Mouse (Mus musculus) neural tube, embryonic 12.5 days (tissue): ENCODE measurements around the gene Strn4. TPM values are rescaled to one million over a fixed set of nuclear protein-coding genes. Genes with fewer than 3 reads are reported as not detected.

Source experiments
- ATAC-seq: fragments of 200-750 bp; cut with Nextera tagmentation; 2 replicates; pipeline ENCODE4 v1.8.0; 2017; ENCODE audit warnings: low read depth, mild to moderate bottlenecking, moderate TSS enrichment, moderate library complexity; ENCODE audit not compliant: low FRiP score
- H3K27ac ChIP-seq: fragments of 300-500 bp; sonication (generic); 2 replicates; pipeline ENCODE4 v1.5.1; 2016
- H3K27me3 ChIP-seq: fragments of 300-500 bp; sonication (generic); replicated peaks from 2 replicates; pipeline ENCODE4 v1.6.1; 2016; ENCODE audit warnings: mild to moderate bottlenecking
- H3K36me3 ChIP-seq: fragments of 300-500 bp; sonication (generic); 2 replicates; pipeline ENCODE4 v1.6.1; 2016; ENCODE audit warnings: mild to moderate bottlenecking
- H3K4me1 ChIP-seq: fragments of 300-500 bp; sonication (generic); 2 replicates; pipeline ENCODE4 v1.6.1; 2016
- H3K4me2 ChIP-seq: fragments of 300-500 bp; sonication (generic); replicated peaks from 2 replicates; pipeline ENCODE4 v1.6.1; 2016; ENCODE audit warnings: mild to moderate bottlenecking
- H3K4me3 ChIP-seq: fragments of 300-500 bp; sonication (generic); 2 replicates; pipeline ENCODE4 v1.5.1; 2016
- H3K9ac ChIP-seq: fragments of 300-500 bp; sonication (generic); 2 replicates; pipeline ENCODE4 v1.6.1; 2016; ENCODE audit warnings: mild to moderate bottlenecking
- H3K9me3 ChIP-seq: fragments of 300-500 bp; sonication (generic); 2 replicates; pipeline ENCODE4 v1.6.1; 2016; ENCODE audit warnings: mild to moderate bottlenecking
- WGBS: fragments of 180-500 bp; shearing (Covaris S2); methylation state at CpG from one replicate; pipeline ENCODE4 v1.1.7; 2016; 5-methylcytosine and 5-hydroxymethylcytosine counted together
- polyA plus RNA-seq: library from polyadenylated mRNA; unstranded; fragments of >200 nt; fragmentation: Nextera tagmentation; extraction: Ambion mirVana; gene quantifications from 2 replicates; pipeline ENCODE4 v1.2.1, GENCODE M21; 2016

Gene Strn4
- polyA plus RNA-seq, 1 experiment from 2014 or later, result 170 TPM

- no peaks in the 10 kb centered on the region for H3K9me3 ChIP-seq
- no peak overlapping the region for H3K9ac ChIP-seq
- peaks cover 74% of the 10 kb centered on the region for H3K36me3 ChIP-seq
- no peak for ATAC-seq
- 94% methylated on average over 18 of the region's 18 CpGs for WGBS
- no peak overlapping the region for H3K4me3 ChIP-seq
- no peaks in the 10 kb centered on the region for H3K27me3 ChIP-seq
- H3K4me2 ChIP-seq, result no peak overlapping the region
- H3K27ac ChIP-seq, result no peak overlapping the region
- H3K4me1 ChIP-seq, result peaks cover 6% of the 10 kb centered on the region; the same call in 1 of the 2 replicates
Measured at GRCm38 (mm10) chr7:16837916-16838803, 22.5 kb downstream of the Strn4 start.

- no peak overlapping the region for H3K4me2 ChIP-seq
- H3K27me3 ChIP-seq, result no peaks in the 10 kb centered on the region
- H3K9ac ChIP-seq, result no peak overlapping the region
- ATAC-seq, result no peak
- no peak overlapping the region for H3K4me3 ChIP-seq
- no peaks in the 10 kb centered on the region for H3K9me3 ChIP-seq
- H3K27ac ChIP-seq, result no peak overlapping the region
- H3K36me3 ChIP-seq, result peaks cover 66% of the 10 kb centered on the region
- H3K4me1 ChIP-seq, result peaks cover 12% of the 10 kb centered on the region
- WGBS, result 91% methylated on average over 6 of the region's 6 CpGs
Measured at GRCm38 (mm10) chr7:16838804-16839426, 23.2 kb downstream of the Strn4 start.

GRCm38 (mm10) chr7:16839427-16840108 lies 23.9 kb downstream of the Strn4 start:
- Histone ChIP-seq H3K9ac (no peak overlapping the region), H3K9me3 (no peaks in the 10 kb centered on the region), H3K27me3 (no peaks in the 10 kb centered on the region), H3K36me3 (peaks cover 60% of the 10 kb centered on the region), H3K4me3 (no peak overlapping the region), H3K4me1 (peaks cover 17% of the 10 kb centered on the region), H3K27ac (no peak overlapping the region), H3K4me2 (no peak overlapping the region)
- 89% methylated on average over 12 of the region's 12 CpGs for WGBS
- ATAC-seq, result no peak

GRCm38 (mm10) chr7:16840109-16840491 lies 24.4 kb downstream of the Strn4 start:
- H3K36me3 ChIP-seq, result peaks cover 54% of the 10 kb centered on the region
- WGBS, result 92% methylated on average over 2 of the region's 2 CpGs

GRCm38 (mm10) chr7:16841078-16841477 lies 25.4 kb downstream of the Strn4 start:
- 75% methylated on average over 4 of the region's 4 CpGs for WGBS
- H3K27ac ChIP-seq, result no peak overlapping the region

More at GRCm38 (mm10) chr7:16840109-16840491, 24.4 kb downstream of the Strn4 start:
- Histone ChIP-seq H3K4me2 (no peak overlapping the region), H3K27ac (no peak overlapping the region), H3K9me3 (no peaks in the 10 kb centered on the region), H3K27me3 (no peaks in the 10 kb centered on the region), H3K9ac (no peak overlapping the region), H3K4me3 (no peak overlapping the region), H3K4me1 (peaks cover 23% of the 10 kb centered on the region)
- no peak for ATAC-seq

GRCm38 (mm10) chr7:16841561-16842560 lies 26.2 kb downstream of the Strn4 start:
- peak overlapping the region; percentile 76 for H3K9ac ChIP-seq

More at GRCm38 (mm10) chr7:16841078-16841477, 25.4 kb downstream of the Strn4 start:
- no peak overlapping the region for H3K4me2 ChIP-seq
- no peak overlapping the region for H3K4me3 ChIP-seq
- H3K9ac ChIP-seq, result no peak overlapping the region
- ATAC-seq, result no peak
- no peaks in the 10 kb centered on the region for H3K9me3 ChIP-seq
- peaks cover 53% of the 10 kb centered on the region for H3K36me3 ChIP-seq
- H3K4me1 ChIP-seq, result peaks cover 30% of the 10 kb centered on the region
- no peaks in the 10 kb centered on the region for H3K27me3 ChIP-seq

GRCm38 (mm10) chr7:16842645-16843063 lies 27.0 kb downstream of the Strn4 start, which contains the start of gene Prkd2:
Prkd2 (plus strand) TSS chr7:16842902.
- peaks cover 43% of the 10 kb centered on the region for H3K36me3 ChIP-seq
- H3K4me2 ChIP-seq, result peak within 1 kb of the TSS; percentile 97
- H3K4me1 ChIP-seq, result peaks cover 30% of the 10 kb centered on the region
- H3K27ac ChIP-seq, result peak within 1 kb of the TSS; percentile 38
- peak; percentile 88 for ATAC-seq
- peak within 1 kb of the TSS; percentile 76 for H3K9ac ChIP-seq
- no peaks in the 10 kb centered on the region for H3K9me3 ChIP-seq
- peak within 1 kb of the TSS; percentile 56 for H3K4me3 ChIP-seq
- no peaks in the 10 kb centered on the region for H3K27me3 ChIP-seq
- WGBS, result 0% methylated on average over 32 of the region's 32 CpGs

More at GRCm38 (mm10) chr7:16841561-16842560, 26.2 kb downstream of the Strn4 start:
- Histone ChIP-seq H3K4me1 (peaks cover 30% of the 10 kb centered on the region), H3K27ac (peak overlapping the region; percentile 38; the same call in 1 of the 2 replicates), H3K4me2 (peak overlapping the region; percentile 97), H3K36me3 (peaks cover 51% of the 10 kb centered on the region), H3K9me3 (no peaks in the 10 kb centered on the region), H3K4me3 (peak overlapping the region; percentile 56), H3K27me3 (no peaks in the 10 kb centered on the region)
- ATAC-seq, result no peak; the same call in 1 of the 2 replicates
- 47% methylated on average over 11 of the region's 11 CpGs for WGBS

GRCm38 (mm10) chr7:16843441-16844171 lies 27.9 kb downstream of the Strn4 start:
- ATAC-seq, result no peak
- Histone ChIP-seq H3K27ac (no peak overlapping the region), H3K27me3 (no peaks in the 10 kb centered on the region), H3K9me3 (no peaks in the 10 kb centered on the region), H3K9ac (peak overlapping the region; percentile 76), H3K4me2 (peak overlapping the region; percentile 97), H3K36me3 (peaks cover 38% of the 10 kb centered on the region), H3K4me1 (peaks cover 30% of the 10 kb centered on the region), H3K4me3 (peak overlapping the region; percentile 56)
- WGBS, result 4% methylated on average over 33 of the region's 33 CpGs

GRCm38 (mm10) chr7:16844696-16845071 lies 29.0 kb downstream of the Strn4 start:
- ATAC-seq, result no peak
- no peaks in the 10 kb centered on the region for H3K27me3 ChIP-seq
- no peak overlapping the region for H3K4me3 ChIP-seq
- no peak overlapping the region for H3K9ac ChIP-seq
- H3K4me1 ChIP-seq, result peaks cover 30% of the 10 kb centered on the region
- H3K36me3 ChIP-seq, result peaks cover 38% of the 10 kb centered on the region
- no peak overlapping the region for H3K27ac ChIP-seq
- peak overlapping the region; percentile 97 for H3K4me2 ChIP-seq
- no peaks in the 10 kb centered on the region for H3K9me3 ChIP-seq
- WGBS, result 62% methylated on average over 3 of the region's 3 CpGs

GRCm38 (mm10) chr7:16845072-16845819 lies 29.6 kb downstream of the Strn4 start:
- no peak overlapping the region for H3K4me3 ChIP-seq
- no peak for ATAC-seq
- H3K4me2 ChIP-seq, result peak overlapping the region; percentile 97
- no peak overlapping the region for H3K27ac ChIP-seq
- 39% methylated on average over 14 of the region's 14 CpGs for WGBS
- peaks cover 38% of the 10 kb centered on the region for H3K36me3 ChIP-seq
- H3K9me3 ChIP-seq, result no peaks in the 10 kb centered on the region
- peaks cover 30% of the 10 kb centered on the region for H3K4me1 ChIP-seq
- H3K27me3 ChIP-seq, result no peaks in the 10 kb centered on the region
- peak overlapping the region; percentile 8; the same call in 1 of the 2 replicates for H3K9ac ChIP-seq
